Mouse (Mus musculus): ENCODE results near the gene Lhpp. TPM values are rescaled to one million over a fixed set of nuclear protein-coding genes. Genes with fewer than 3 reads are reported as not detected.

Lhpp gene
- polyA plus RNA-seq, 1 experiment: 4.7 TPM

DNA sequence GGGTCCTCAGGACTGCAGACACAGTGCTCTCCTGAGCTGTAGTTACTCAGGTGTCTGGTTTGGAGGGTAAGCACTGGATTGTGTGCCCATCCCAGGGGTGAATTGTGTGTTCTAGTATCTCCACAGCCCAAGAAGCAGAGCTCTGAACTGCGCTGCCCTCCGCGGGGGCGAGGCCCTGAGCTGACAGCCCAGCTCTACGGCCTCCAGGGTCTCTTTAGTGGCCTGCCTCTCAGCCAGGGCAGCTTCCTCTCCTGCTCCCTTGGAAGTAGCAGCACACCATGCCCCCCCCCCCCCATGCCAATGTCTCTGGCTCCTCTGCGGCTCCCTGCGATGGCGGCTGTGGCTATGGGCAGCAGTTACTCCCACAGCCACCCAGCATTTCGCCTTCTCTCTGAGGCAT is 101.1 kb downstream of the Lhpp start:
- H3K36me3 ChIP-seq (ENCODE audit: control insufficient read depth, insufficient read depth): no peaks in the 10 kb centered on the region
- TF ChIP-seq TCF3 (IDR thresholded peaks at IDR 0.05; ENCODE audit: insufficient read length, low read depth) (no peak), USF1 (IDR thresholded peaks at IDR 0.05; ENCODE audit: low read depth) (no peak), MYOG (IDR thresholded peaks at IDR 0.05; ENCODE audit: control insufficient read depth in 1 of 3, insufficient read depth in 1 of 3, insufficient read length in 2 of 3, low read depth in 2 of 3) (no peak), POLR2AphosphoS2 (IDR thresholded peaks at IDR 0.05; ENCODE audit: insufficient read length, low read depth) (no peak), SRF (IDR thresholded peaks at IDR 0.05; ENCODE audit: control insufficient read depth, insufficient read length, low read depth) (no peak), E2F4 (IDR thresholded peaks at IDR 0.05; ENCODE audit: insufficient read depth) (no peak), REST (IDR thresholded peaks at IDR 0.05; ENCODE audit: insufficient read depth, insufficient read length) (no peak), MYOD1 (IDR thresholded peaks at IDR 0.05; ENCODE audit: control insufficient read depth in 1 of 3, insufficient read length in 2 of 3, low read depth in 2 of 3) (no peak), MAX (IDR thresholded peaks at IDR 0.05; ENCODE audit: low read depth) (no peak), POLR2A (IDR thresholded peaks at IDR 0.05; ENCODE audit: insufficient read length, low read depth) (no peak), TCF12 (IDR thresholded peaks at IDR 0.05; ENCODE audit: insufficient read depth, poor library complexity, severe bottlenecking) (no peak), CEBPB (IDR thresholded peaks at IDR 0.05; ENCODE audit: insufficient read depth, poor library complexity, severe bottlenecking) (no peak)
- no peak overlapping the region for H3K4me3 ChIP-seq
- H3K4me2 ChIP-seq (ENCODE audit: low read depth): no peak overlapping the region
- H3K27me3 ChIP-seq (ENCODE audit: control insufficient read depth, insufficient read depth, insufficient read length): no peaks in the 10 kb centered on the region
- no peaks in the 10 kb centered on the region for H3K79me2 ChIP-seq (ENCODE audit: control insufficient read depth, insufficient read depth)
- no peak overlapping the region for H3ac ChIP-seq (ENCODE audit: control insufficient read depth, insufficient read length)

DNA sequence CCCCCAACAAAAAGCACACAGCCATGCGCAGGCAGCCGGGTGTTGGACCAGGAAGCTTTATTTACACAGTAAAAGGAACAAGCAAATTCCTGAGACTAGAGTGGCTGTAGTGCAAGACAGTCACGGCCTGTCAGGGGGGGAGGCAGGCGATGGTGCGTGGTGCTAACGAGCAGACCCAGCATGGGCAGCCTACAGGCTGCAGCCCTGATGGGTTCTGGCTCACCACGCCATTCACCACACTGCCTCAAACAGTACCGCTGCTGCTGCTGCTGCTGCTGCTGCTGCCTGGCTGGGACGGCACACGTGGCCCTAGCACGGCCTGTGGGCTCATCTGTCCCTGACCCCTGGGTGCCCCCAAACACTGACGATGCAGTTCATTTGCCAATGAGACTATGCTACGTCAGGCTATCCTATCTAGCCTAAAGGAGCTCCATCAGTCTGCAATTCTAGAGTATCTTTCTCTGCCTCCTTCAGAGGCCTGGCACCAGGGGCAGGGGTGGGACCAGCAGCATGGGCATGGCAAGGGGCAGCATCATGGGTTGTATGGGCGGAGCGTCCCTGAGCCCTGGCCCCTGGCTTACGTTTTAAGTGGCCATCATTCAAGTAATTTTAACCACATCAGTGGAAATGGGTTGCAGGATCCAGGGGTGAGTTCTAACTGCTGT is 101.7 kb downstream of the Lhpp start:
- TF ChIP-seq POLR2A (IDR thresholded peaks at IDR 0.05; ENCODE audit: insufficient read length, low read depth) (peak; percentile 46), MAX (IDR thresholded peaks at IDR 0.05; ENCODE audit: low read depth) (no peak), MYOG (IDR thresholded peaks at IDR 0.05; ENCODE audit: control insufficient read depth in 1 of 3, insufficient read depth in 1 of 3, insufficient read length in 2 of 3, low read depth in 2 of 3) (no peak), REST (IDR thresholded peaks at IDR 0.05; ENCODE audit: insufficient read depth, insufficient read length) (no peak), CEBPB (IDR thresholded peaks at IDR 0.05; ENCODE audit: insufficient read depth, poor library complexity, severe bottlenecking) (no peak), POLR2AphosphoS2 (IDR thresholded peaks at IDR 0.05; ENCODE audit: insufficient read length, low read depth) (peak; percentile 51), MYOD1 (IDR thresholded peaks at IDR 0.05; ENCODE audit: control insufficient read depth in 1 of 3, insufficient read length in 2 of 3, low read depth in 2 of 3) (no peak)
- Histone ChIP-seq H3K36me3 (ENCODE audit: control insufficient read depth, insufficient read depth) (no peaks in the 10 kb centered on the region), H3K79me2 (ENCODE audit: control insufficient read depth, insufficient read depth) (no peaks in the 10 kb centered on the region), H3K27me3 (ENCODE audit: control insufficient read depth, insufficient read depth, insufficient read length) (no peaks in the 10 kb centered on the region), H3K4me3 (no peak overlapping the region), H3ac (ENCODE audit: control insufficient read depth, insufficient read length) (no peak overlapping the region), H3K4me2 (ENCODE audit: low read depth) (no peak overlapping the region)

DNA sequence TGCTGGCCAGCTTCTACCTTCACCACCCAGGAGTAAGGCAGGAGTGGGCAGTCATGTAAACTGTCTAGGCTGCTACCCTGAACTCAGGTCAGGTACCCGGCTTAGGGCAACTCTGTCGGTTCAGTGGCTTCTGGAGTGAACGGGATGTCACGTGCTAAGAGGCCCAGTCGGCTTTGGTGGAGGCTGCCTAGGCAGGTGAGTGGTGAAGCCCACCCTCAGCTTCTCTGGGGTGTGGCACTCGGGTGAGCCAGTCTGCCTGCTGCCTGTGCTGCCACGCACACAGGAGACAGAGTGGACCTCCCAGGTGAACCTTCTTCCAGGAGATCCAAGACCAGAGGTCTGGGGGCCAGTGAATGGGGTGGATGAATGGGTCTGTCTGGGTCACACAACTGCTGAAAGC is 102.5 kb downstream of the Lhpp start:
- Histone ChIP-seq H3K4me2 (ENCODE audit: low read depth) (no peak overlapping the region), H3K36me3 (ENCODE audit: control insufficient read depth, insufficient read depth) (no peaks in the 10 kb centered on the region), H3K79me2 (ENCODE audit: control insufficient read depth, insufficient read depth) (no peaks in the 10 kb centered on the region), H3K27me3 (ENCODE audit: control insufficient read depth, insufficient read depth, insufficient read length) (no peaks in the 10 kb centered on the region), H3ac (ENCODE audit: control insufficient read depth, insufficient read length) (no peak overlapping the region), H3K4me3 (no peak overlapping the region)
- TF ChIP-seq POLR2AphosphoS2 (IDR thresholded peaks at IDR 0.05; ENCODE audit: insufficient read length, low read depth): no peak
- no peak for TF ChIP-seq CEBPB (IDR thresholded peaks at IDR 0.05; ENCODE audit: insufficient read depth, poor library complexity, severe bottlenecking)
- TF ChIP-seq POLR2A (IDR thresholded peaks at IDR 0.05; ENCODE audit: insufficient read length, low read depth): no peak
- no peak for TF ChIP-seq REST (IDR thresholded peaks at IDR 0.05; ENCODE audit: insufficient read depth, insufficient read length)
- TF ChIP-seq MYOG (IDR thresholded peaks at IDR 0.05; ENCODE audit: control insufficient read depth in 1 of 3, insufficient read depth in 1 of 3, insufficient read length in 2 of 3, low read depth in 2 of 3): no peak
- TF ChIP-seq TCF12 (IDR thresholded peaks at IDR 0.05; ENCODE audit: insufficient read depth, poor library complexity, severe bottlenecking): no peak
- TF ChIP-seq E2F4 (IDR thresholded peaks at IDR 0.05; ENCODE audit: insufficient read depth): no peak
- no peak for TF ChIP-seq MAX (IDR thresholded peaks at IDR 0.05; ENCODE audit: low read depth)
- no peak for TF ChIP-seq TCF3 (IDR thresholded peaks at IDR 0.05; ENCODE audit: insufficient read length, low read depth)

DNA sequence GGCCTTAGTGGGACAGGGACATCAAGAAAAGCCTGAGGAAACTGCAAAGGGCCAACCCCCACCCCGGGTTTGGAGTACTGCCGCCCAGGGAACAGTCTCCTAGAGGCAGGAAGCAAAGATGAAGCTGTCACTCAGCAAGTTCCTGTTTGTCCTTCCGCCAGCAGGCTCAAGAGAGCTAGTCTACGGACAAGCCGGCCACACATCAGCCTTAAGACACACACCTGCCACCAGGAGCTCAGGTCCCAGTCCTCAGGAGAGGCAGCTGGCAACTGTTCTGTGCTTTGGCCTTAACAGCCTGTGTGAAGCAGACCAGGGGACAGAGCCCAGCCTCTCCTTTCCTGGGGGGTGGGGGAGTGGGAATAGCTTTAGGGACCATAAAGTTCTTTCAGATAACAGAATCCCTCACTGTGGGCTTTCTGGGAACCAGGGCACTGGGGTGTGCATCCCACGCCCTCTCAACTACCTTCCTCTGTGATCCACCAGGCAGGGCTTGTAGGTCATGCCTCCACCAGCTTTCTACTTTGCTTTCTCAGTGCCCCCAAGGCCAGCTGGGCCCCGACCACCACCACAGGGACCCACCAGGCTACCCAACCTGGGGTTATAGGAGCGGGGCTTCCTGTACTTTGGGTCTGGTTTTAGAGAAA is 103.2 kb downstream of the Lhpp start:
- Histone ChIP-seq H3K27me3 (ENCODE audit: control insufficient read depth, insufficient read depth, insufficient read length) (no peaks in the 10 kb centered on the region), H3ac (ENCODE audit: control insufficient read depth, insufficient read length) (no peak overlapping the region), H3K36me3 (ENCODE audit: control insufficient read depth, insufficient read depth) (no peaks in the 10 kb centered on the region), H3K4me3 (no peak overlapping the region), H3K79me2 (ENCODE audit: control insufficient read depth, insufficient read depth) (no peaks in the 10 kb centered on the region), H3K4me2 (ENCODE audit: low read depth) (peak overlapping the region; percentile 61)
- TF ChIP-seq MYOG (IDR thresholded peaks at IDR 0.05; ENCODE audit: control insufficient read depth in 1 of 3, insufficient read depth in 1 of 3, insufficient read length in 2 of 3, low read depth in 2 of 3) (peak in 1 of 3 experiments; percentile 63), POLR2AphosphoS2 (IDR thresholded peaks at IDR 0.05; ENCODE audit: insufficient read length, low read depth) (no peak), TCF12 (IDR thresholded peaks at IDR 0.05; ENCODE audit: insufficient read depth, poor library complexity, severe bottlenecking) (no peak), REST (IDR thresholded peaks at IDR 0.05; ENCODE audit: insufficient read depth, insufficient read length) (no peak), CEBPB (IDR thresholded peaks at IDR 0.05; ENCODE audit: insufficient read depth, poor library complexity, severe bottlenecking) (no peak), USF1 (IDR thresholded peaks at IDR 0.05; ENCODE audit: low read depth) (no peak), TCF3 (IDR thresholded peaks at IDR 0.05; ENCODE audit: insufficient read length, low read depth) (no peak), POLR2A (IDR thresholded peaks at IDR 0.05; ENCODE audit: insufficient read length, low read depth) (no peak), SRF (IDR thresholded peaks at IDR 0.05; ENCODE audit: control insufficient read depth, insufficient read length, low read depth) (no peak), MYOD1 (IDR thresholded peaks at IDR 0.05; ENCODE audit: control insufficient read depth in 1 of 3, insufficient read length in 2 of 3, low read depth in 2 of 3) (peak in 2 of 3 experiments; percentile 32 to 54), E2F4 (IDR thresholded peaks at IDR 0.05; ENCODE audit: insufficient read depth) (no peak)

Data from myocyte (in vitro differentiated cells).